Mouse (Mus musculus): ENCODE measurements around the gene Rtl6. TPM values are rescaled to one million over a fixed set of nuclear protein-coding genes. Genes with fewer than 3 reads are reported as not detected.

Gene Rtl6
- 33.6 and 40.5 TPM in 2 replicates for polyA plus RNA-seq (2021; fragmentation: Nextera tagmentation)
- long read RNA-seq, experiment 1, full-length matches to known transcripts, result 66 of 66 reads
- long read RNA-seq, experiment 1, partial matches to known transcripts, result 0 of 66 reads
- long read RNA-seq, experiment 1, other reads (novel, unspliced or antisense), result 0 of 66 reads
- long read RNA-seq, experiment 2, full-length matches to known transcripts, result 251 of 252 reads
- long read RNA-seq, experiment 2, partial matches to known transcripts, result 0 of 252 reads
- long read RNA-seq, experiment 2, other reads (novel, unspliced or antisense), result 1 of 252 reads

GRCm38 (mm10) chr15:84557189-84557921 lies at the start of gene Rtl6:
TSS of gene Rtl6 (minus strand) at chr15:84557823.

Other genes starting within 250 kb of the Rtl6 start
- gene Parvg, start 233.8 kb downstream of the Rtl6 start, polyA plus RNA-seq (2021; fragmentation: Nextera tagmentation), result 8.2 and 8.8 TPM in 2 replicates
- 9.7 and 13.0 TPM in 2 replicates for gene Shisal1, start 110.7 kb downstream of the Rtl6 start, polyA plus RNA-seq (2021; fragmentation: Nextera tagmentation)
- 8.7 and 9.3 TPM in 2 replicates for gene Prr5, start 111.8 kb upstream of the Rtl6 start, polyA plus RNA-seq (2021; fragmentation: Nextera tagmentation)
- gene Arhgap8, start 162.2 kb upstream of the Rtl6 start, polyA plus RNA-seq (2021; fragmentation: Nextera tagmentation), result 0.19 TPM in 1 of 2 replicates, not detected in the other